Mouse (Mus musculus) liver, embryonic 14.5 days (tissue): Measurements from ENCODE around the gene Homer2. TPM values are rescaled to one million over a fixed set of nuclear protein-coding genes. Genes with fewer than 3 reads are reported as not detected.

ENCODE experiments used
- ATAC-seq: fragments of 200-750 bp; cut with Nextera tagmentation; 2 replicates; pipeline ENCODE4 v1.8.0; 2017; ENCODE audit warnings: moderate number of reproducible peaks, mild to moderate bottlenecking, moderate library complexity; ENCODE audit not compliant: insufficient read depth
- DNase-seq, 3 experiments: peaks; one replicate each; pipeline ENCODE4 v3.0.0-alpha.2; 2012 to 2013; ENCODE audit warnings: low read depth in 3 of 3, low spot score in 3 of 3
- H3K27ac ChIP-seq: fragments of 300-500 bp; sonication (generic); 2 replicates; pipeline ENCODE4 v1.5.1; 2014; ENCODE audit warnings: moderate library complexity, mild to moderate bottlenecking, control low read depth, inconsistent platforms
- H3K27me3 ChIP-seq: fragments of 300-500 bp; sonication (generic); 2 replicates; pipeline ENCODE4 v1.6.1; 2014; ENCODE audit warnings: mild to moderate bottlenecking, low read length, moderate library complexity; ENCODE audit not compliant: control insufficient read depth, insufficient read depth
- H3K36me3 ChIP-seq: fragments of 300-500 bp; sonication (generic); replicated peaks from 2 replicates; pipeline ENCODE4 v1.6.1; 2014; ENCODE audit warnings: low read depth; ENCODE audit not compliant: control insufficient read depth, insufficient read depth
- H3K4me1 ChIP-seq, 2 experiments: fragments of 200-500 bp in 1 of 2; fragments of 300-500 bp in 1 of 2; sonication (generic) in 1 of 2; replicated peaks; 2 replicates each; pipeline ENCODE4 v1.6.1; 2012 to 2014; ENCODE audit warnings: antibody characterized with exemption in 1 of 2, inconsistent platforms in 1 of 2, low read length in 1 of 2; ENCODE audit not compliant: control insufficient read depth in 2 of 2, insufficient read depth in 2 of 2
- H3K4me2 ChIP-seq: fragments of 300-500 bp; sonication (generic); 2 replicates; pipeline ENCODE4 v1.6.1; 2014; ENCODE audit warnings: low read depth, mild to moderate bottlenecking, control low read depth, moderate library complexity
- H3K4me3 ChIP-seq, 2 experiments: fragments of 200-500 bp in 1 of 2; fragments of 300-500 bp in 1 of 2; sonication (generic) in 1 of 2; 2 replicates each; pipeline ENCODE4 v1.5.1; 2012 to 2014; ENCODE audit warnings: low read depth in 2 of 2, low read length in 2 of 2, mild to moderate bottlenecking in 2 of 2, control low read depth in 1 of 2, inconsistent platforms in 1 of 2, moderate library complexity in 1 of 2; ENCODE audit not compliant: insufficient read depth in 1 of 2
- H3K9ac ChIP-seq: fragments of 300-500 bp; sonication (generic); replicated peaks from 2 replicates; pipeline ENCODE4 v1.6.1; 2014; ENCODE audit warnings: mild to moderate bottlenecking, control low read depth, moderate library complexity
- H3K9me3 ChIP-seq: fragments of 300-500 bp; sonication (generic); 2 replicates; pipeline ENCODE4 v1.6.1; 2016; ENCODE audit warnings: low read length, mixed read lengths; ENCODE audit not compliant: control insufficient read depth
- CTCF ChIP-seq: IDR thresholded peaks from 2 replicates; pipeline ENCODE4 v1.5.1; 2016; ENCODE audit warnings: antibody characterized with exemption, low read depth, control low read depth
- EP300 ChIP-seq: IDR thresholded peaks from 2 replicates; pipeline ENCODE4 v1.6.1; 2016; ENCODE audit warnings: antibody characterized with exemption, low read depth
- WGBS: fragments of 180-500 bp; shearing (Covaris S2); extraction: QIAGEN DNeasy Blood & Tissue Kit; methylation state at CpG from one replicate; pipeline ENCODE4 v1.1.7; 2014; ENCODE audit not compliant: insufficient replicate concordance; 5-methylcytosine and 5-hydroxymethylcytosine counted together
- polyA plus RNA-seq, 2 experiments: library from polyadenylated mRNA; depleted of rRNA in 1 of 2; stranded (reverse) in 1 of 2; unstranded in 1 of 2; fragments of >200 nt; fragmentation: Nextera tagmentation in 1 of 2; extraction: Ambion mirVana in 1 of 2; gene quantifications; 2 replicates each; pipeline versions ENCODE4 v1.2.1 to v1.2.3; 2012 to 2014

Gene Homer2
- polyA plus RNA-seq, 2 experiments = 2.6 to 2.8 TPM

DNA sequence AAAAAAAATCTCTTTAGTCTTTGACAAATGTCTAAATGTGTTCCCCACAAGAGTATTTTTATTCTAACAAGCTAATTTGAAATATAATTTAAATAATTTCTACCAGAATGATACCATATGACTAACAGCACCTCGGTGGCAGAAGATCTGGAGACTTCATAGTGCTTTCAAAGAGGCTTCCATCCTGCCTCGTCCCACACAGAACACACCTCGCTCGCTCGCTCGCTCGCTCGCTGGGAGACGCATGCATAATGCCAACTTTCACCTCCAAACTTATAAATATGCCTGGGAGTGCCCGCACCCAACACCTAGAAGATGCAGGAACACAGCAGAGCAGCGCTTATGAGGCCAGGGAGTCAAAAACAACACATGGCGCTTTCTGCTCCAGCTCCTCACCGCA lies 9.0 kb downstream of the Homer2 start:
- 81% methylated on average over 13 of the region's 13 CpGs for WGBS
- no peak for ATAC-seq
- no peak for TF ChIP-seq CTCF
- no peak for TF ChIP-seq EP300

DNA sequence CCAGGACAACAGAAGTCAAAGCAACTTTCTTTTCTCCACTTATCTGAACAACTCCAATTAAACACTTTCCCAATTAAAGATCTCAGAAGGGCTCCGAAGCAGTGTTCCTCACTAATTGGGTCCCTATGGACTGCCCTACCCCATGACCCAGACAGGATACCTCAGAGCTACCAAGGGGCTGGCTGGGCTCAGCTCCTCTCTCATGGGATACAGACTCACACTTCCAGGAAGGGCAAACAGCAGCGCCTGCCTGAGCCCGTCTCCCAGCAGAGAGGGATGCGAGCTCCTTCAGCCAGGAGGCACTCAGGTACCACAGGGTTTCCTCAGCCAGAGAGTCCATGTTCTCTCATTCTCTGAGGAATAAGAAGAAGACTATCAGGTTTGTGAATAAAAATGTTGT lies 9.4 kb downstream of the Homer2 start:
- WGBS = 78% methylated on average over 4 of the region's 4 CpGs
- Histone ChIP-seq H3K4me3 (no peak overlapping the region), H3K9me3 (no peaks in the 10 kb centered on the region), H3K27ac (no peak overlapping the region), H3K4me1 (no peaks in the 10 kb centered on the region), H3K27me3 (no peaks in the 10 kb centered on the region; the same call in 1 of the 2 replicates), H3K9ac (no peak overlapping the region), H3K36me3 (no peaks in the 10 kb centered on the region), H3K4me2 (no peak overlapping the region)
- no peak for ATAC-seq
- TF ChIP-seq CTCF (no peak), EP300 (no peak)
- no peak for DNase-seq

More for the DNA sequence above, 9.0 kb downstream of the Homer2 start:
- Histone ChIP-seq H3K4me2 (no peak overlapping the region), H3K9me3 (no peaks in the 10 kb centered on the region), H3K9ac (no peak overlapping the region), H3K4me1 (no peaks in the 10 kb centered on the region), H3K4me3 (no peak overlapping the region), H3K27ac (no peak overlapping the region), H3K27me3 (no peaks in the 10 kb centered on the region; the same call in 1 of the 2 replicates), H3K36me3 (no peaks in the 10 kb centered on the region)
- DNase-seq = no peak

DNA sequence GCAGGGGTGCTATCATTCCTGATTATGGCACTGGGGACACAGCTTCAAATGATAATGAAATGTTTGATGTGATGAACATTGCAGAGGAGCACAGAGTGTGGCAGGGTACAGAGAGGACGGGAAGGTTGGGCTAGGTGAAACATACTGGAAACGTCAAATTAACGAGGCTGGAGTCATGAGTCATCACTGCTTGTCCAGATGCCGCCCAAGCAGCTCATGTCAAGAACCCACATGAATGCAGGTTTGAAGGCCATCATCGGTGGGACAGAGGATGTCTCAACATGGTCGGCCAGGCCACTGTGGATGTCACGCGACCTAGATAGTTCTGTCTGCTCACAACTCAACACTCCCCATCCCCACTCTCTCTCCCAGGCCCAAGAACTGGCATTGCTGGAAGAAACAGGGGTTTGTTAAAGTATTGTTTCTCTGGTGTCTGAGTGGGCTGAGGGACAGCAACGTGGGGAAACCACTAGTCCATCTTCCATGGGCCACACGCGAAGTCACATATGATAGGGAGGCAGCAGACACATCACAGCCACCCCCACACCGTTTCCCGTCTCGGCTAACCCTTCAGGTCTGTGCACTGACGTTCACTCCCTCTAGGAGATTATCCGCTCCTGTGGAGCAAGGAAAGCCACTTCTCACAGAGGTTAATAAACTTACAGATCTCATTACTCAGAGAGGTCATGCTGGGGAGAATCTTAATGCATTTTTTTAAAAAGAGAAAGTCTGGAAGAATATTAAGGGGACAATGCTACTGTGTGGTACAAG lies 11.4 kb downstream of the Homer2 start:
- Histone ChIP-seq H3K4me3 (no peak overlapping the region), H3K4me2 (no peak overlapping the region)
- no peak for DNase-seq

DNA sequence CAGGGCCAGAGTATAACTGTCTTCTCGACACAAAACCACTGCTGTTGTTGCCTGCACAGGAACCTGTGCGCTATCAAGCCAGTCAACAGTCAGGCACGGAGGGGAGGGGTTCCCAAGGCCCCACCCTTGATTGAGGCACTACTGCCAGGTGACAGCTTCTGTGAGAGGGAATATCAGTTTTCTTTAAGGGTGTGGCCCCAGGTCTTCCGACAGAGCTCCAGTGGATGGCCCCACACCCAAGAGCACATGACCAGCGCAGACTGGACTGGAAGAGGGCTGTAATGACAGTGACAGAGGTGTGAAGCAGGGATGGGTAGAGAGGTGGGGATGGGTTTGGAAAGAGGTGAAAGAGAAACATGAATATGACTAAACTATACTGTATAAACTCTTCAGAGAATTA lies 16.3 kb downstream of the Homer2 start:
- H3K27ac ChIP-seq = no peak overlapping the region
- peaks cover 5 to 13% of the 10 kb centered on the region in 2 experiments for H3K4me1 ChIP-seq
- DNase-seq (peak in 1 of 3 experiments; percentile 37), ATAC-seq (peak; percentile 60)
- no peaks in the 10 kb centered on the region for H3K27me3 ChIP-seq
- no peak overlapping the region for H3K9ac ChIP-seq
- TF ChIP-seq EP300 (no peak), CTCF (no peak)
- H3K4me3 ChIP-seq = no peak overlapping the region
- no peak overlapping the region for H3K4me2 ChIP-seq
- no peaks in the 10 kb centered on the region for H3K36me3 ChIP-seq
- WGBS = 20% methylated on average over 5 of the region's 5 CpGs
- H3K9me3 ChIP-seq = no peaks in the 10 kb centered on the region

More for the DNA sequence above, 11.4 kb downstream of the Homer2 start:
- no peak overlapping the region for H3K9ac ChIP-seq
- no peak overlapping the region for H3K27ac ChIP-seq
- 72% methylated on average over 16 of the region's 16 CpGs for WGBS
- TF ChIP-seq EP300 = no peak
- TF ChIP-seq CTCF = no peak
- no peaks in the 10 kb centered on the region for H3K36me3 ChIP-seq
- no peak for ATAC-seq
- no peaks in the 10 kb centered on the region; the same call in 1 of the 2 replicates for H3K27me3 ChIP-seq
- H3K4me1 ChIP-seq = peaks cover 2 to 3% of the 10 kb centered on the region in 2 experiments
- no peaks in the 10 kb centered on the region for H3K9me3 ChIP-seq

DNA sequence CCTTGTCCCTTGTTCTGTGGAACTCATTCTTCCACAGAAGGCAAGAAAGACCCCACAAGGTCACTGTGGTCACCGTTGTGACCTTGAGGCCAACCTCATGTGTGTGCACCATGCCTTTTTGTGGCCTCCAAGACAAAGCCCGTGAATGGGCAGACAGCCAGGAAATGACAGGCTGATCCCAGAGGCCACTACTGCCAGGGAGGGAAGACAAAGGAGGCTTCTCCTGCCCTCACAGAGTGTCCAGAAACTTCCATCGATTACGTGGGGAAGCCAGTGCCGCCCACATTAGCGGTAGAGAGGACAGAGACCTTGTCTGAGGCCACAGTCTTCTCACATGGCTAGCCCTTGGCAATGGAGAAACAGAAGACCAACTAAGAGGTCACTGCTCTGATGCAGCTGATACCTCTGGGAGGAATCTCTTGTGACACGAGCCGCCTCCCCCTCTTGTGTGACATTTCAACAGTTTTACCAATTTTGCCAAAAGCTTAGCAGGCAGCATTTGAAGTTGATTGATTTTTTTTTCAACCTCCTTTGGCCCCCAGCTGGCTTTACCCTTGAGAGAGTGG lies 18.1 kb downstream of the Homer2 start:
- H3K9me3 ChIP-seq = no peaks in the 10 kb centered on the region
- H3K27ac ChIP-seq = no peak overlapping the region
- no peaks in the 10 kb centered on the region for H3K27me3 ChIP-seq
- TF ChIP-seq EP300 (no peak), CTCF (no peak)
- WGBS = 66% methylated on average over 8 of the region's 8 CpGs
- no peak overlapping the region for H3K4me3 ChIP-seq
- no peak overlapping the region for H3K4me2 ChIP-seq
- no peaks in the 10 kb centered on the region for H3K36me3 ChIP-seq
- no peak overlapping the region for H3K9ac ChIP-seq
- peaks cover 5 to 15% of the 10 kb centered on the region in 2 experiments for H3K4me1 ChIP-seq
- DNase-seq (no peak), ATAC-seq (no peak)
